Mouse (Mus musculus) gastrocnemius, postnatal 14 days (tissue): ENCODE data around the gene Tcirg1. TPM values are rescaled to one million over a fixed set of nuclear protein-coding genes. Genes with fewer than 3 reads are reported as not detected.

Source experiments
- DNase-seq: peaks from one replicate; pipeline ENCODE4 v3.0.0; 2021; ENCODE audit warnings: mixed read lengths
- intact Hi-C: fragments of 180-260 bp; cut with DNase I; formaldehyde crosslinking; loops from one replicate; pipeline ENCODE4 v1.15.1; 2025; ENCODE audit warnings: low total_unique reads
- total RNA-seq, 2 experiments: library from RNA; stranded (reverse); gene quantifications; 2 replicates each; pipeline ENCODE4 v1.2.3; 2021

The Tcirg1 gene
- total RNA-seq, 2 experiments from 2014 or later: 7.3 to 8.5 TPM

DNA sequence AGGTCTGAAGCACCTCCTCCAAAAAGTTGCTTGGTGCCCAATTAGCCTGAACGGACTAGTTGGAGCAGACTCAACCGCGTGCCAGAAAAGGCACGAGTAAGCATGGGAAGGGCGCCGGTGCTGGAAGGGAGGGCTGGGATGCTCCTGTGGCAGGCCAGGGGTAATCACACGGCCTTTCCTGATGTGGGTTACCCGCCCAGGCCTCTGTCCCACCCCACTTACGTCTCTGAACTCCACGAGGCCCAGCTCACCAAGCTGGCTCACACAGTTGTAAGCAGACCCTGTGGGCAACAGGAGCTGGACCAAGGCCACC, 2.6 kb downstream of the Tcirg1 start:
- DNase-seq: no peak
- intact Hi-C loops: no loop called here

DNA sequence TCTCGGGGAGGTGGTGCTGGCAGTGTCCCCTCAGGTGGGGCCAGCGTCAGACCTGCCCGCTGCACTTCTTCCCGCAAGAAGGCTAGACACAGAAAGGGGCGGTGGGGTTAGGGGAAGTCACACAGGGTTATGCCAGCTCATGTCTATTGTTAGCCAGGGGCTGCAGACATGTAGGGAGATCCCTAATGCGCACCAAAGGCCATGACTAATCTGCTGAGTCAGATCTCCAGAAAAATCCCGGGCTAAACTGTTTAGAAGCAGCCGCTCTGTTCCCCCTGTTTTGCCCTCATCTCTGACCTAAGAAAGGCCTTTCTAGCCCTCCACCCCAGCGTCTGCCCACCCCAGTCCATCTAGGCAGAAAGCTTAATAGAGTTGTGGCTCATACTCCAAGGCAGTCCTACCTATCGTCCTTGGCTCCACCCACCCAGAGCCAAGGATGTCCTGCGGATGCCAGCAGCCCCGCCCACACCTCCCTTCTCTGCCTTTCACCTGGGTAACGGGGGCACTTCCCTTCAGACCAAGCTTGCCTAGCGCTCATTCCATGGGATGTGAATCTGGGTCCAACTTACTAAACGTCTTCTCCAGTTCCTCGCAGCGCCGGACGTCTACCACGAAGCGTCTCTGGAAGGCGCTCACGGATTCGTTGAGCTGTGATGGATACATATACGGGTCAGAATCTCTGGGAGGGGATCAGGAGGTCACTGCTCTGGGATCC, 3.1 kb downstream of the Tcirg1 start:
- DNase-seq: no peak
- intact Hi-C loops: no loop called here

DNA sequence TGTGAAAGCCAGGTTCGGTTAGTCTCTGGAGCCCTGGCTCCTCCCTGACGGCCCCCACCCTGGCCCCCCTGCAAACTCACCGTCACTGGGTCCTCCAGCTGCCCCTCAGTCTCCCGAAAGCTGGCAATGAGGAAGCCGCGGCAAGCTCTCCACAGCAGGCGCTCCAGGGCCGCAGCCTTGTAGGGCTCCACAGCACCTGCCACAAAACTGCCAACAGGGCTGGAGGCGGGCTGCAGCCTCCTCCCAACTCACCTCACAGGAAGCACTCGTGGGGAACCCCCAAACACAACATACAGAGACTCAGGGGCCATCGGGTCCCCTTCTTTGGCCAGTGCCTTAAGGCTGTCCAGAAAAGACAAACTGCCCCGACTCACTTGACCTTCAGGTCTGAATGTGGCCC, 4.0 kb downstream of the Tcirg1 start:
- intact Hi-C loops: no loop called here
- DNase-seq: no peak

DNA sequence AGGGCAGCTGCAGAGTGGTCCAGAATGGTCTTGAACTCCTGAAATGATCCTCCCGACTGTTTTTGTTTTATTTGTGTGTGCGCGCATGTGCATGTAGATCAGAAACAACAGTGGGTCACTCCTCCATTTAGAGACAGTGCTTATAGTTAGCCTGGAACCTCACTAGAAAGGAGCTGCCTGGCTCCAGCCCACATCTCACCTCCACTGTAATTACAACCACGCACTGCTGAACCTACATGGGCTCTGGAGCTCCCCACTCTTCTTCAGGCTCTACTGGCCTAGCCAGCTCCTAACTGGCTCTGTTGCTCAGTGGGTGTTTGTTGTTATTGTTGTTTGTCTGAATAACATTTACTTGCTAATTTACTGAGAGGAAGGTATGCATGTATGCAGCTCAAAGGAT, 7.3 kb downstream of the Tcirg1 start:
- intact Hi-C loops: no loop called here
- no peak for DNase-seq

DNA sequence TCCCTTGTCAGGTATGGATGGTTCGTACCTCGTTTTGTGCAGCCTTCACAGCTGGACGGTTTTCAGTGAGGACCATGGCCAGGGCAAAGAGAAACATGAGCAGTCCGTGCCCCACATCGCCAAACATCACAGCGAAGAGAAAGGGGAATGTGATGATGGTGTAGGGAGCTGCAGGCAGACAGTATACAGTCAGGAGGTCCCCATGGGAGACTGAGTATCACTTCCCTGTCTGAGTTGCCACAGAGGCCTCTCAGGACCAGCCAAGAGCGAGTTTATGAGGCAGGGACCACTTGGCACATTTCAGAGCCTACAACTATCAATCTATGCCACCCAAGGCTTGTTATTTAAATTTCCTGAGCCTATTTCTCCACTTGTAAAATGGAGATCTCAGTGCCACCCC, 8.0 kb downstream of the Tcirg1 start:
- intact Hi-C loops: no loop called here
- no peak for DNase-seq

DNA sequence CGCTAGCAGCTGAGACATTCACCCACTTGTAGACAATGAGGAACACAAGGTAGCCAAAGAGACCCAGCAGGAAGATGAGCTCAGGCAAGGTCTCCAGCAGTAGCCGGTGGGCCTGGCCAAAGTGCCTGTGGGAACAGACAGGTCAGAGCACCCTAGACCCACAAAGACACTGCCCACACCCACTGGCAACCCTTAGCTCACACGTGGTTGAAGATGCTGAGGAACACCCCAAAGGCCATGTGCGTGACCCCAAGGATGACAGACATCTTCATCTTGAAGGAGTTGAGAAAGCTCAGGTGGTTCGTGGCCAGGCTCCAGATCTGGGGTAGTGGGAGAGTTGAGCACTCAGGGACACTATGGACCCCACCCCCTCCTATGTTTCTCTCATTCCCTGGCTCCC, 9.4 kb downstream of the Tcirg1 start:
- no peak for DNase-seq
- intact Hi-C loops: no loop called here

DNA sequence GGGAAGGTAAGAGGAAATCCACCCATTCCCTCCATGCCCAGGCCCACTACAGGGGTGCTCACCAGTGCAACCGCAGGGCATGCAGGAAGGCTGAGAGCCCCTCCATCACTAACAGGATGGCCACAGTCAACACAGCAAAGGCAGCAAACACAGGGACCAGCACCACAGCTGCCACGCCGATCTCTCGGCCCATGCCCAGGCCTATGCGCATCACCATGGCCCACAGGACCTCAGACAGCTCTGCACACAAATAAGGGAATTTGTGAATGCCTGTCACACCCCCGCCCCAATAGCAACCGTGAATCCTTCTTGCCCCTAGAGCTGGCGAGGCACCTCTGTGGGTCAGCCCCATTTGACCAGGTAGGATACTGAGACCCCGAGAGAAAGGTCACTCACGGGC, 10.7 kb downstream of the Tcirg1 start:
- intact Hi-C loops: no loop called here
- DNase-seq: no peak

DNA sequence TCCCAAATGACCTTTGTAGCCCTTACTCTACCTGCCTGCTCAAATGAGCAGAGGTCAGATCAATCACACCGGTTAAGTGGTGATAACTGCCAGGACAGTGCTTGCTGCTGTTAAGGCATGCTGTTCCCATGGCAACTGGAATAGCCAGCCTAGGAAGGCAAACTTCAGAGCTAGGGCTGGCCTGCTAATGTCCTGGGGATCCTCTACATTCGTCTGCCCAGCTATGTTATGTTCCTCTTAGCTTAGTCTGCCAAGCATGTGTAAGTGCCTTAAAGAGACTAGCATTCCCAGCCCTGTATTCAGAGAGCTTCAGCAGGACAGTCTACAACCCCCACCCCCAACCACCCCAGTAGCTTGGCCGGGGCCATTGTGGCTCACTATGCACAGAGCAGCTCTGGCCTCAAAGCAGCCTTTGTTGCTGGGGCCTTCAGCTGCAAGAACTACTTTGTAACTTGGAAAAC, 11.7 kb downstream of the Tcirg1 start:
- DNase-seq: no peak
- intact Hi-C loops: no loop called here

DNA sequence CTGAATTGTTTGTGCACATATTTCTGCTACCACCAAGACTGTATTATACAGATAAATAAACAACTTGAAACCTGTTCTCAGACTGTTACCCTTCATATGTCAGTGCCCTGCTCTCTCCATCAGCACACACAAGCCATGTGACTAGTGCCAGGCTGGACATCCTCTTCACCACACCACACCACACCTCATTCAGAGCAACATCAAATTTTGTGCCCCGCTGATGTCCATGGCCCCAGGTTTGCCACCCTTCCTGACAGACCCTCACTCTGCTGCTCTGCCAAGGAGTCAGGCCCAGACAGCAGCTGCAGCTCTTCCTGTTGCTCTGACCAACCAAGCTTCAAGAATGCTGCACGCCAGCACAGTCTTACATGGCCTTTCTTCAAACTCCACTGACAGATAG, 12.6 kb downstream of the Tcirg1 start:
- intact Hi-C loops: no loop called here
- no peak for DNase-seq

DNA sequence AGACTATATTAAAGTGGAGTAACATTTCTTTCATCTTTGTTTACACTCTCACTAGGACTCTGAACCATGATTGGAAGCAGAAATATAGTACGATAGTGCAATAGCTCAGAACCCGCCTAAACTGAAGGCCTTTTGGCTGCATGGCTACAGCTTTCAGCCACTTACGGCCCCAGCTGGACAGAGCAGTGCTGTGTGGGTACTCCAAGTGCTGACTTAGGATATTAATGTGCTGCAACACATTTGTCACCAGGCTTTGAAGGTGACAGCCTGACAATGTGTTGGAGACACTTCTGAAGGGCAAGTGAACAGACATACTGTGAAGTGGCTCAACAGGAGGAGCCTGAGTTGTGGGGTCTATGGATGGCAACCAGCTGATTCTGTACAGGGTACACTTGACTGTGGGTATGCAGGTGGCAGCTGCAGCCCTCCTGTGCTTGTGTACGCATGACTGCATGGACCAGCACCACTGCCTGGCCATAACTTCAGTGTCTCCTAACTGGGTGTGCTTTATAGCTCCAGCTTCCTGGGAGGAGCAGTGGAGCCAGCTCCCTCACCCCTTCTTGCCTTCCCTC, 13.3 kb downstream of the Tcirg1 start:
- intact Hi-C loops: no loop called here

DNA sequence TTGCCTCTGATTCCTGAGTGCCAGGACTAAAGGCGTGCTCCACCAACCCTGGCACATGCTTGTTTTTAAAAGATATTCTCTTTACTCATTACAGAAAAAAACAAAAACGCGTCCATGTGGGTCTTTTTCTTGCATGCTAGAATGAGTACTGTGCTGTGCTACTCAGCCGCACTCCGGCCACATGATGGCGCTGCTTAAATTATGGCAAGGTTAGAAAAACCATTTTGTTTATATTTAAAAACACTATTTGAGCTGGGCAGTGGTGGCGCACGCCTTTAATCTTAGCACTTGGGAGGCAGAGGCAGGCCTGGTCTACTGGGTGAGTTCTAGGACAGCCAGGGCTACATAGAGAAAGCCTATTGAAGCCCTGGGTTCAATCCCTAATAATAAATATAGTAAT, 16.8 kb downstream of the Tcirg1 start:
- intact Hi-C loops: no loop called here
- no peak for DNase-seq

More for the DNA sequence above, 13.3 kb downstream of the Tcirg1 start:
- no peak for DNase-seq

DNA sequence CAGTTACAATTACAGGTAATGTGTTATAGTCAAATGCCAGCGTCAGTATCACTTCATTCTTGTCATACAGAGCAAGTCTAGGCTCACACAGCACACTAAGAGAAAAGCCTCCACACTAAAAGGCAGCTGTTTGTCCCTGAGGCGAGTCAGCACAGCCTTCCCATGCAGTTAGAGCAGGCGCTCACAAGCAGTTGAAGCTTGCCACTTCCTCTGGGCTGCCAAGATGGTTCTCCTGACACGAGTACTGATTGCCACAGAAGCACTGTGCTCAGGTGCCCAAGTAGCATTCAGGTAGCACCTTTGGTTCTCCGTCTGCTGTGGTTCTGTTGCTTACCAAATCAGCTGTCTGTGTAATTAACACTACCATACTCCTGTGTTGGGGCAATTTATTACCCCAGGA, 17.8 kb downstream of the Tcirg1 start:
- no peak for DNase-seq
- intact Hi-C loops: no loop called here

DNA sequence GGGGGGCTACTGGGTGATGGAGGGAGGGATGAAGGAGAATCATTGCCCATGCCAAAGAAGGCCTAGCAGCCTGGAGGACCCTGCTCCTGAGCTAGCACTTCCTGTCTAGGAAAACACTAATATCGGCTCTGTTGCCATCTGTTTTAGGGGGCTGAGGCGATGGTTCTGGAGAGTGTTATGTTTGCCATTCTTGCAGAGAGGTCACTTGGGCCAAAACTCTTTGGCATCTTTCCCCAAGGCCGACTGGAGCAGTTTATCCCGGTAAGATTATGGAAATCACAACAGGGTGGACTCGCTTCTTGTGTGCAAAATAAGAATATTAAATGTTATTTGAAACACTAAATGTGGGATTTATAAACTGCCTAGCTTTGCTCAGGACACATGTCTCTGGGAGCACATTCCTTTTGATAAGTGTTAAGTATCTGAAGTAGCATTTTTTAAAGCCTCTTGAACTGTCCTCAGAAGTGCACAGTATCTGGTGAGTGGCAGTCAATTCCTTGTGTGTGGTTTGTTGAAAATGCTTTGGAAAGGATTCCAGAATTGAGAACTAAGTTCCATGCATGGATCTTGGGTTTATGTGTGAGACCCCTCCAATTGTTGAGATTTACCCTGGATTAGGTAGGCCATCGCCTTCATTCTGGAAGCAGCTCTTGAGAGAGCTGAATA, 22.5 kb downstream of the Tcirg1 start:
- intact Hi-C loops: no loop called here
- no peak for DNase-seq

DNA sequence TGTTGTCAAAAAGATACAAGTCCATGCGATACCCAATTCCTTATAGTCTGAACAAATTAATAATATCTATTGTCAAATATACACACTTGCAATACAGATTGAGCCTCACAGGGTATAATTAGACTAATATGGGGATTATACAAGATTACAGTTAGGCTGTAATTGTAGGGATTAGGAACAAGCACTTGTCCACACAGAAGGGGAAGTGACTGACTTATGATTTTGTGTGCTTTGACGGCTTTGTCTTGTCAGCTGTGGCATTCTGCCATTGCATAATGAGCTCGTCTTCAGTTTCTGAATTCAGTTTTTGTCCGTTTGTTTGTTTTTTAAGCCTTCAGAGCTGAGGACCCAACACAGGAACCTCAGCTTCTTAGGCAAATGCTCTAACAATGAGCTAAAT, 24.7 kb downstream of the Tcirg1 start:
- no peak for DNase-seq
- intact Hi-C loops: loop anchor here (2.0 kb wide), 1 partner anchor 55 kb away; no protein-coding TSS in a partner anchor

DNA sequence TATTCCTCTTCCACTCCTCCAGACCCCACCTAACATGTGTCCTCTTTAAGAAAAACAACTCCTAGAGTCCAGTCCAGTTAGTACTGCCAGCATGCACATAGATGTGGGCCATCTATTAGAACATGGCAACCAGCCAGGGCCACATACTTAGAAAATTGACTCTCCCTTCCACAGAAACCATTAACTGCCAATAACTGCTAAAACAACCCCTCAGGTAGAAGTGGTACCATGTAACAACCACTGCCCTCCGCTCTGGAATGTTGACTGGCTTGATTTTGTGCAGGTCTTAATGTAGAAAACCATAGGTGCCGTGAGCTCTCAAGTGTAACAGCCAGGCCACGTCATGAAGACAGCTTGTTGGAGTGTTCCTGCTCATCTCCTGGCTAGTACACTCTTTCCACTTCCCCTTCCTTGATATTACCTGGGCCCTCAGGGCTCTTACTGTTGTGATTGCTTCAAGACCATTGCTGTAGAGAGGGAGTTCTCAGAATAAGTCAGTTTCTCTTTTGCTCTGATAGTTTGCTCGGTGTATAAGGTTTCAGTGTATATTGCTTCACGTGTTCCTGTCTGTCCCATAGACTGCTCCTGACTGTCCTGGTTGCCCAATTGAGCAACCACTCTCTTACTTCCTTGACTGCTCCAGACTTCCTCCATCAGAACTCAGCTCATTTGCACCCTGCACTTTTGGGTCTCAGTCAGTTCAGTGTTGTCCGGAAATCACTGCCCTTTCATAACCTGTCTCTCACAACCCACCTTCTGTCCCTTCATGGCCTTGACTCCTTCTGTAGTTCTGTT, 26.7 kb downstream of the Tcirg1 start:
- no peak for DNase-seq
- intact Hi-C loops: no loop called here

DNA sequence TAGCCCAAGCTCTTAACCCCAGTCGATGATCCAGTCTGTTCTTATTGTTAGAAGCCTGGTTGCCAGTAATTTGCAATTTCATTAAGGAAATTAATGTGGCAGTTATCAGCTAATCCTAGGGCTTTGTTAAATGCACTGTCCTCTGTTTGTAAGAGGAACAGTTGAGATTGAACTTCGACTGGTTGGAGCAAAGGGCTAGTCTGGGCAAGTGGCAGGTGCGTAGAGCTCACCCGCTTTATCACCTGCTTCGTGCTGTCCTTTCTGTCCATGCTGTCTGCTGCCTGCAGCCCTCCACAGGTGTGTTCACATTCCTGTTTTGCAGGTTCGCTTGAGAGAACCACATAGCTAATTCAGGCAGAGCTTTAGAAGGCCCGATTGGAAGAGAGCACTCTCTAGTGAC, 31.9 kb downstream of the Tcirg1 start:
- intact Hi-C loops: no loop called here
- DNase-seq: no peak

DNA sequence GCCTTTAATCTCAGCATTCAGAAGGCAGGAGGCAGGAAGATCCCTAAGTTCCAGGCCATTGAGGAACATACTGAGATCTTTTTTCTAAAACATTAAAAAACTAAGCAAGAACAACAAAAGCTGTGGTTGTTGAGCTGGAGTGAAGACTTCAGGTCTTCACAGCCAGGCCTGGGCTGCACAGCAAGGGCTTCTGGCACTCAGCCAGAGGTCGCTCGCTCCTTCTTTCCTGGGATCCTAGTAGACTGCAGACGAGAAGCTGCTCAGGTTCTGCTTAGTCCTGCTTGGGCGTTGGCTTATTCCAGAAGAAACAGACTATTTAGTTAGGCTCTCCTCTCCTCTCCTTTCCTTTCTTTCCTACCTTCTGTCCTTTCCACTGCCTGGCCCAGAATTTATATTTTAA, 34.6 kb downstream of the Tcirg1 start:
- no peak for DNase-seq
- intact Hi-C loops: no loop called here

DNA sequence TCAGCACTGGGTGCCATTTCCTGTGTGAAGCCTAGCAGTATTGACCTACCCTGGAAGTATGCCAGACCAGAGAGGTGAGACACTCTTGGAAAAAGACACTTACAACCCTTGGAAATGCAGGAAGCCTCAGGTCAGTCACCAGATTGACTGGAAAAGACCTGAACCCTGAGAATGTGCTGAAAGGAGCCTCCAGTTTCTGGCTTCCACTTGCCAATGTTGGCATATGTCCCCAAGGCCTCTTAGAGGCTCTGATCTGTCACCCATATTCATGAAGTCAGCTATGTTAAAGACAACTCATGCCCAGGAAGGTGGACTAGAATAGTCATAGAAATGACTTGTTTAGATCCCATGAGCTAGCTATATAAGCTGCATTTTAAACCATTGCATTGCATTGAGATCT, 35.5 kb downstream of the Tcirg1 start:
- no peak for DNase-seq
- intact Hi-C loops: no loop called here

DNA sequence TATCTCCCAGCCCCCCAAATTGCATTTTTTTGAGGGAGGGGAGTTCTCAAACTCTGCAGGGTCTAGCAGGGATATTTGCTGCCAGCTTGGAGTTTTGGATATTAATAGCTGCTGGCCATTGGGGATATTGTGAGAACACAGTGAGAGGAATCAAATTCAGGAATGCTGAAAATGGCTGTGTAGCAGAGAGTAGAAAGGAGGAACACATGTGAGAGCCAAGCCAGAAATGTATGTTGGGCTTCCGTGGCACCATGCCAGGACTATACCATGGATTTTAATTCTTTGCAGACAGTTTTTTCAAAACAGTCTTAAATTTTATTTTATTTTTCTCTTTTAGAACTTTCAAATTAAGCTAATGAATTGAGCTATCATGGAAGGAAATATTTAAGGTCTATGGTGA, 38.6 kb downstream of the Tcirg1 start:
- no peak for DNase-seq
- intact Hi-C loops: no loop called here

DNA sequence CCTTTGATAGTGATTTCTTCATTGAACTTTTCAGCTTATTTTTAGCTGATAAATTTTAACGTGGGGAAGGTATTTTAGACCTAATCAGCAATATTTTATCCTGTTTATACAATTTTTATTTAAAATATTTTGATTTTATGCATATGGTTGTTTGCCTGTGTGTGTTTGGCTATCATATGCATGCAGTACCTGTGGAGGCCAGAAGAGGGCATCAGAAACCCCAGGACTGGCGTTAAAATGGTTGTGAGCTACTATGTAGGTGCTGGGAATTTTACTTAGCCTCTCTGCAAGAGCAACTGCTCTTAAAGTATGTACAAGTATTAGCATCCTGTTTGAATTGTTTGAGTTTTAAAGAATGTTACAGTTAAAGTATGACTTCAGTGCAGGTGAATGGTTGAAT, 42.0 kb downstream of the Tcirg1 start:
- intact Hi-C loops: no loop called here
- no peak for DNase-seq

DNA sequence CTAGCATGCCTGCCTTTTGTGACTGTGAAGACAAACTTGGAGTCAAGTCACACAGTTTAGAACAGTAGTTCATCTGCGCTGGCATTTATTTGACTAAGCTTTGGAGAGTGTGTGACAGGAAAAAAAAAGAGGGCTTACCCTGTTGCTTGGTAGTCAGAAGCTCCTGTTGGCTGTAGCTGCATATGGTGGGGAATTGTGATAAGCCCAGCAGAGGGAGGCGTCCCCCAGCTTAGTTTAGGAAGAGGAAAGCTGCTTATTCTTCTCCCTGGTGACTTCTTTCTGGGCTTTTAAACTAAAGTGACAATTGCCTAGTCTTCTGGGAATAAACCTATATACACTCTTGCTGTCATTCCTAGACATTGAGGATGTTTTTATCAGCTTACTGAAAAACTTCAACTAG, 44.2 kb downstream of the Tcirg1 start:
- no peak for DNase-seq
- intact Hi-C loops: no loop called here
